Mouse (Mus musculus) gastrocnemius, postnatal 36 days (tissue): ENCODE data around the gene Cdc7. TPM values are rescaled to one million over a fixed set of nuclear protein-coding genes. Genes with fewer than 3 reads are reported as not detected.

Experiments
- DNase-seq, 2 experiments: peaks; one replicate each; pipeline ENCODE4 v3.0.0; 2022
- intact Hi-C: fragments of 180-260 bp; cut with DNase I; formaldehyde crosslinking; loops from one replicate; pipeline ENCODE4 v1.15.1; 2025
- total RNA-seq, 2 experiments: library from RNA; stranded (reverse); gene quantifications; 2 replicates each; pipeline ENCODE4 v1.2.3; 2021

Cdc7 gene
- total RNA-seq, 2 experiments from 2014 or later = 0.49 to 0.51 TPM

- no peak for DNase-seq
These were observed 55.8 kb downstream of the Cdc7 start for GRCm38 (mm10) chr5:107019904-107020303.

DNA sequence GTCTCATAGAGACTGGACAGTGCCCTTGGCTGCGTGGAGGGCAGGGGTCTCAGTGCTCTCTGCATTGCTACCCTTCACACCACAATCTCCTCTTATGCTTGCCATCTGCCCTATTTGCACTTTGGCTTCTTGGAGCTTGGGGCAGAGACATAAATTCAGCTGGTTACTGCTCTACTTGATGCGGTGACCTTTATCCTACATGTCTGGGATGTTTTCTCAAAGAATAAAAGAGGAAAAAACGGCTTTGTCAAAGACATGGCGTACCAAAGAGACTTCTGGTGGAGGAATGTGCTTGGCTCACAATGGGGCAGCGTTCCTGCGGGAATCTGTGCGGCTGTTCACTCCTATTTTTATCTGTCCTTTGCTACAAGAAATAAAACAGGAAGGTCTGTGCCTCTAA, 56.2 kb downstream of the Cdc7 start:
- DNase-seq = no peak
- intact Hi-C loops = no loop called here

More at GRCm38 (mm10) chr5:107019904-107020303, 55.8 kb downstream of the Cdc7 start:
- intact Hi-C loops = no loop called here

DNA sequence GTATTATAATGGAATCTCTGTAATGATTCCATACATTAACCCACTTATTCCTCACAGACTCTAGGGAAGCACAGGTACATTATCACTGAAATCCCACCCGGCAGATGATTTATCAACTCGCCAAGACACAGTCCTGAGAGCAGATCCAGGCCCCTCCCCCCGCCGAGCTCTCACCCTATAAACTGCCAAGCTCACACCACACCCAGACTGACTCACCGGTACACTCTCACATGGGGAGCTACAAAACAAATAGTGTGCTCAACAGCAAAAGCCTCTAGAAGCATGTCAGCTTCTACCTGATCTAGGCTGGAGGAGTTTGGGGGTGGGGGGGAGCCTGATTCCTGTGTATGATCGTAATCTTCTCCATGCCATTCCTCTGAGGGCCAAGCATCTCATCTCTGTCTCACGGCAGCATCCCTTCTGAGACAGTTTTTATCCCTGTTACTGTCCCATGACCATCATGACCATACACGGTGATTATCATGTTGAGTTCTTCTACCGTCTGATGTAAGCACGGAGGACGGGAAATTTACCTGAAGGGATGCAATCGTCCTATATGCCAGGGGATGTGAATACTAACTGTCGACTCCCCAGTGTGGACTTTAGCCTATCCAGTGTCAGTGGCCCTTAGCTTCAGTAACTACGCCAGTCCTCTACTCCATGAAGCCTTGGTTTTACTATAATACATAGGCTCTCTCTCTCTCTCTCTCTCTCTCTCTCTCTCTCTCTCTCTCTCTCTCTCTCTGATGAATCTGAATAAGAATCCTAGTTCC, 57.4 kb downstream of the Cdc7 start:
- no peak for DNase-seq
- intact Hi-C loops = no loop called here

DNA sequence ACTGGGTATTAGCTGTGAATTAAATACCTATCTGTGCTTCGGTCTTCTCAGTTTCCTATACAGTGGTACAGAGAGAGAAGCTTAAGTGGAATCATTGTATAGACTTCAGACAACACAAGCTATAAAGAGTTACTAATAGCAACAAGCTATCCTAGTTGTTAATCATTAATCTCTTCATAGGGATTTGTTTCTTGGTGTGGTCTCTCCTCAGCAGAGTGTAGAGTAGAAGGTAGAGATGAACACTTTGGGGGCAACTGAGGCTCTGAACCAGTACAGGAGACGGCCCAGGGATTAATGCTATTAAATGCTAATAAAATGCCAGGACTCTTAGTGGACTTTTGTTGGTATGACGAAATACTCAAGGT, 57.9 kb downstream of the Cdc7 start:
- intact Hi-C loops = no loop called here
- DNase-seq = no peak

- peak in 1 of 2 experiments; percentile 6 for DNase-seq
- intact Hi-C loops = no loop called here
These were observed 59.8 kb downstream of the Cdc7 start for GRCm38 (mm10) chr5:107023951-107024350.

GRCm38 (mm10) chr5:107025371-107025770, 61.2 kb downstream of the Cdc7 start:
- intact Hi-C loops = no loop called here
- DNase-seq = no peak

GRCm38 (mm10) chr5:107025809-107026208, 61.7 kb downstream of the Cdc7 start:
- peak; percentile 46 to 67 for DNase-seq
- intact Hi-C loops = no loop called here

DNA sequence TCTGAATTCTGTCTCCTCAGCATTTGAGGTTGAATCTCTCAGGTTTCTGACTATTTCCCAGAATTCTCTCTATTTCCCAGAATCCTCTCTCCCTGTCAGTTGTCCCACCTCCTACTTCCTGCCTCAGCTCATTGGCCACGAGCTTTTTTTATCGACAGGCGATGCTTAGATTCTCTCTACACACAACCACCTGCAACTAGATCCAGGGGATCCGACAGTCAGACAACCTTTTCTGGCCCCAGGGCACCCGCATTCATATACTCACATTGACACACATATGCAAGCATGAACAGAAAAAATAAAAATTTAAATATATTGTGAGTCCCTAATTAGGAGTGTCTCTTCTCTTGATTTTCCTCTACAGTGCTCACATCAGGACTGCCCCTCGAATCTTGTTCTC, 63.5 kb downstream of the Cdc7 start:
- intact Hi-C loops = no loop called here

DNA sequence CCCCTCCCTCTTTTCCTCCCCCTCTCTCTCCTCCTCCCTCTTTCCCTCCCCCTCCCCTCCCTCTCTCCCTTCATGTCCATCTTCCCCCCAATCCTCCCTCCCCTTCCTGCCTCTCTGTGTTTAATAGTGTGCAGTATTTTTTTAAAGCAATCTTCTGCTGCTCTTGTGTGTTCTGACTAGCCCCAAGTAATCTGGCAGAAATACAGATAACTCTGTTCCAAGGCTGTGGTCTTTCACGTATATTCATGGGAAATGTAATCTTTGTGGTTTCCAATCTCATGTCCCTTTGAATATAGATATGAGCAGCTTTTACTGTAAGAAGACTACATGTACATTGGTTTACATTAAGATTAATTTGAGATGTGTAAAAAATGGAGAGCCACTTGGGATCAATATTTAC, 64.4 kb downstream of the Cdc7 start:
- DNase-seq = no peak
- intact Hi-C loops = no loop called here

More for the DNA sequence above, 63.5 kb downstream of the Cdc7 start:
- DNase-seq = peak in 1 of 2 experiments; percentile 2

GRCm38 (mm10) chr5:107029801-107030200, 65.7 kb downstream of the Cdc7 start:
- no peak for DNase-seq
- intact Hi-C loops = no loop called here

DNA sequence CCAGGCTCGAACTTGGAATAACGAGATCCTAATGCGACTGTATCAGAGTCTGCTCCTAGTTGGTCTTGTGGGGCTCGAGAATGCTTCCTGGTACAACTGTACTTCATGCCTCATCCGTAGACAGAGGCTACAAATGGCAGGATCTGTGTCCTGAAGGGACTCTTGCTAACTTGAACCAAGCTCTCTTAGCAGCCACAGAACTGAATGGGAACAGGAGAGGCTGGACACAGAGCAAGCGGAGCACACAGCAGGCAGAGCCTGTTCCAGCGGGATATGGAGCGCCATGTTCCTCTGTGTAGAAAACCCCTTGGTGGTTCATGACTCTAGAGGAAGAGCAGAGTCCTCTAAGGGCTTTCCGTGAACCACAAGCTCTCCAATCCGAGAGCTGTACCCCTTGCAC, 66.7 kb downstream of the Cdc7 start:
- intact Hi-C loops = no loop called here

More for the DNA sequence above, 66.7 kb downstream of the Cdc7 start:
- DNase-seq = no peak

Other genes starting within 250 kb of the Cdc7 start
- gene Hfm1, start 38.0 kb upstream of the Cdc7 start, total RNA-seq = not detected